Mouse (Mus musculus): ENCODE results near the gene Nav2. TPM values are rescaled to one million over a fixed set of nuclear protein-coding genes. Genes with fewer than 3 reads are reported as not detected.

The Nav2 gene
- polyA plus RNA-seq, 1 experiment: 21.9 TPM

- H3K4me3 ChIP-seq: no peak overlapping the region
- H3K36me3 ChIP-seq (ENCODE audit: control insufficient read depth, insufficient read depth): no peaks in the 10 kb centered on the region
- H3K79me2 ChIP-seq (ENCODE audit: control insufficient read depth, insufficient read depth): no peaks in the 10 kb centered on the region
- TF ChIP-seq MYOD1 (IDR thresholded peaks at IDR 0.05; ENCODE audit: control insufficient read depth in 1 of 3, insufficient read length in 2 of 3, low read depth in 2 of 3): no peak
- no peak for TF ChIP-seq POLR2A (IDR thresholded peaks at IDR 0.05; ENCODE audit: insufficient read length, low read depth)
- no peak for TF ChIP-seq TCF3 (IDR thresholded peaks at IDR 0.05; ENCODE audit: insufficient read length, low read depth)
- TF ChIP-seq TCF12 (IDR thresholded peaks at IDR 0.05; ENCODE audit: insufficient read depth, poor library complexity, severe bottlenecking): no peak
- TF ChIP-seq MYOG (IDR thresholded peaks at IDR 0.05; ENCODE audit: control insufficient read depth in 1 of 3, insufficient read depth in 1 of 3, insufficient read length in 2 of 3, low read depth in 2 of 3): no peak
- no peak for TF ChIP-seq E2F4 (IDR thresholded peaks at IDR 0.05; ENCODE audit: insufficient read depth)
- TF ChIP-seq SRF (IDR thresholded peaks at IDR 0.05; ENCODE audit: control insufficient read depth, insufficient read length, low read depth): no peak
- no peak for TF ChIP-seq CEBPB (IDR thresholded peaks at IDR 0.05; ENCODE audit: insufficient read depth, poor library complexity, severe bottlenecking)
- no peak for TF ChIP-seq REST (IDR thresholded peaks at IDR 0.05; ENCODE audit: insufficient read depth, insufficient read length)
- no peak overlapping the region for H3ac ChIP-seq (ENCODE audit: control insufficient read depth, insufficient read length)
- H3K4me2 ChIP-seq (ENCODE audit: low read depth): no peak overlapping the region
- H3K27me3 ChIP-seq (ENCODE audit: control insufficient read depth, insufficient read depth, insufficient read length): peaks cover 12% of the 10 kb centered on the region
Observed at GRCm38 (mm10) chr7:49004402-49004801, 95.9 kb downstream of the Nav2 start.

- TF ChIP-seq REST (IDR thresholded peaks at IDR 0.05; ENCODE audit: insufficient read depth, insufficient read length) (no peak), USF1 (IDR thresholded peaks at IDR 0.05; ENCODE audit: low read depth) (no peak)
- H3K79me2 ChIP-seq (ENCODE audit: control insufficient read depth, insufficient read depth): no peaks in the 10 kb centered on the region
- no peak overlapping the region for H3K4me2 ChIP-seq (ENCODE audit: low read depth)
- peaks cover 25% of the 10 kb centered on the region for H3K27me3 ChIP-seq (ENCODE audit: control insufficient read depth, insufficient read depth, insufficient read length)
- H3K4me3 ChIP-seq: no peak overlapping the region
- no peak overlapping the region for H3ac ChIP-seq (ENCODE audit: control insufficient read depth, insufficient read length)
- H3K36me3 ChIP-seq (ENCODE audit: control insufficient read depth, insufficient read depth): no peaks in the 10 kb centered on the region
Observed at GRCm38 (mm10) chr7:49006886-49007285, 98.4 kb downstream of the Nav2 start.

- H3K27me3 ChIP-seq (ENCODE audit: control insufficient read depth, insufficient read depth, insufficient read length): peaks cover 25% of the 10 kb centered on the region
- no peak overlapping the region for H3ac ChIP-seq (ENCODE audit: control insufficient read depth, insufficient read length)
- H3K36me3 ChIP-seq (ENCODE audit: control insufficient read depth, insufficient read depth): no peaks in the 10 kb centered on the region
- no peak overlapping the region for H3K4me2 ChIP-seq (ENCODE audit: low read depth)
- TF ChIP-seq USF1 (IDR thresholded peaks at IDR 0.05; ENCODE audit: low read depth): no peak
- no peaks in the 10 kb centered on the region for H3K79me2 ChIP-seq (ENCODE audit: control insufficient read depth, insufficient read depth)
- no peak overlapping the region for H3K4me3 ChIP-seq
Observed at GRCm38 (mm10) chr7:49010739-49011138, 102.2 kb downstream of the Nav2 start.

GRCm38 (mm10) chr7:49012027-49012426 lies 103.5 kb downstream of the Nav2 start:
- no peaks in the 10 kb centered on the region for H3K36me3 ChIP-seq (ENCODE audit: control insufficient read depth, insufficient read depth)
- no peak overlapping the region for H3K4me3 ChIP-seq
- H3K27me3 ChIP-seq (ENCODE audit: control insufficient read depth, insufficient read depth, insufficient read length): peaks cover 35% of the 10 kb centered on the region
- TF ChIP-seq REST (IDR thresholded peaks at IDR 0.05; ENCODE audit: insufficient read depth, insufficient read length): no peak
- TF ChIP-seq MAX (IDR thresholded peaks at IDR 0.05; ENCODE audit: low read depth): no peak
- no peak for TF ChIP-seq E2F4 (IDR thresholded peaks at IDR 0.05; ENCODE audit: insufficient read depth)
- H3ac ChIP-seq (ENCODE audit: control insufficient read depth, insufficient read length): no peak overlapping the region
- no peaks in the 10 kb centered on the region for H3K79me2 ChIP-seq (ENCODE audit: control insufficient read depth, insufficient read depth)
- H3K4me2 ChIP-seq (ENCODE audit: low read depth): no peak overlapping the region

GRCm38 (mm10) chr7:49014480-49014879 lies 106.0 kb downstream of the Nav2 start:
- TF ChIP-seq POLR2A (IDR thresholded peaks at IDR 0.05; ENCODE audit: insufficient read length, low read depth): no peak
- no peak for TF ChIP-seq SRF (IDR thresholded peaks at IDR 0.05; ENCODE audit: control insufficient read depth, insufficient read length, low read depth)
- no peak for TF ChIP-seq E2F4 (IDR thresholded peaks at IDR 0.05; ENCODE audit: insufficient read depth)
- TF ChIP-seq MYOD1 (IDR thresholded peaks at IDR 0.05; ENCODE audit: control insufficient read depth in 1 of 3, insufficient read length in 2 of 3, low read depth in 2 of 3): no peak
- TF ChIP-seq MYOG (IDR thresholded peaks at IDR 0.05; ENCODE audit: control insufficient read depth in 1 of 3, insufficient read depth in 1 of 3, insufficient read length in 2 of 3, low read depth in 2 of 3): no peak
- TF ChIP-seq CEBPB (IDR thresholded peaks at IDR 0.05; ENCODE audit: insufficient read depth, poor library complexity, severe bottlenecking): no peak
- TF ChIP-seq TCF3 (IDR thresholded peaks at IDR 0.05; ENCODE audit: insufficient read length, low read depth): no peak
- TF ChIP-seq REST (IDR thresholded peaks at IDR 0.05; ENCODE audit: insufficient read depth, insufficient read length): no peak
- TF ChIP-seq USF1 (IDR thresholded peaks at IDR 0.05; ENCODE audit: low read depth): no peak
- no peak for TF ChIP-seq MAX (IDR thresholded peaks at IDR 0.05; ENCODE audit: low read depth)
- Histone ChIP-seq H3K4me3 (no peak overlapping the region), H3K4me2 (ENCODE audit: low read depth) (no peak overlapping the region), H3K27me3 (ENCODE audit: control insufficient read depth, insufficient read depth, insufficient read length) (peaks cover 23% of the 10 kb centered on the region), H3K36me3 (ENCODE audit: control insufficient read depth, insufficient read depth) (no peaks in the 10 kb centered on the region), H3K79me2 (ENCODE audit: control insufficient read depth, insufficient read depth) (no peaks in the 10 kb centered on the region), H3ac (ENCODE audit: control insufficient read depth, insufficient read length) (no peak overlapping the region)

DNA sequence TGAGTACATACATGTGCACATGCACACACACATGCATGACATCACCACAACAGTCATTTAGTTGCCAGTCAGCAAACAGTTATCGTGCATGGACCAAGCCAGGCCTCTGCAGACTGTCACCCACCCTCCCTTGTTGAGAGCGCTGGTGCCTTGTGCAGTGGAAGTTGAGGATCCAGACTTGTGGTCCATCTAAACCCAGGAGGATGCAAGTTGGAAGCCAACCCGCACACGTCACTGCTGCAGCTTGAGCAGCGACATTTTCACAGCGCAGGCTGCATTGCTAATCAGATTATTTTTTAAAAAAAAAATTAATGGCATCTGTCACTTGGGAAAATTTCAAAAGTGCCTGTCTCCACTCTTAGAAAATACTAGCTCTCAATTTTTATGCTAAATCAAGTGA lies 106.8 kb downstream of the Nav2 start:
- H3ac ChIP-seq (ENCODE audit: control insufficient read depth, insufficient read length): no peak overlapping the region
- H3K4me3 ChIP-seq: no peak overlapping the region
- no peaks in the 10 kb centered on the region for H3K36me3 ChIP-seq (ENCODE audit: control insufficient read depth, insufficient read depth)
- H3K4me2 ChIP-seq (ENCODE audit: low read depth): no peak overlapping the region
- H3K79me2 ChIP-seq (ENCODE audit: control insufficient read depth, insufficient read depth): no peaks in the 10 kb centered on the region
- TF ChIP-seq REST (IDR thresholded peaks at IDR 0.05; ENCODE audit: insufficient read depth, insufficient read length) (no peak), POLR2AphosphoS2 (IDR thresholded peaks at IDR 0.05; ENCODE audit: insufficient read length, low read depth) (no peak), TCF3 (IDR thresholded peaks at IDR 0.05; ENCODE audit: insufficient read length, low read depth) (no peak), MYOD1 (IDR thresholded peaks at IDR 0.05; ENCODE audit: control insufficient read depth in 1 of 3, insufficient read length in 2 of 3, low read depth in 2 of 3) (no peak), E2F4 (IDR thresholded peaks at IDR 0.05; ENCODE audit: insufficient read depth) (no peak), USF1 (IDR thresholded peaks at IDR 0.05; ENCODE audit: low read depth) (no peak), TCF12 (IDR thresholded peaks at IDR 0.05; ENCODE audit: insufficient read depth, poor library complexity, severe bottlenecking) (no peak), POLR2A (IDR thresholded peaks at IDR 0.05; ENCODE audit: insufficient read length, low read depth) (no peak), CEBPB (IDR thresholded peaks at IDR 0.05; ENCODE audit: insufficient read depth, poor library complexity, severe bottlenecking) (no peak)
- H3K27me3 ChIP-seq (ENCODE audit: control insufficient read depth, insufficient read depth, insufficient read length): peaks cover 15% of the 10 kb centered on the region
